Mouse (Mus musculus) bone marrow, adult 2 months (tissue): ENCODE measurements at regions not wholly inside any gene's neighbourhood (a gene's known extent, or its start where the extent isn't known, plus 50 kb on each side); places are given as distances from the start of the nearest gene placed in this dataset.

Experiments
- CTCF ChIP-seq: fragments of 200-500 bp; IDR thresholded peaks from 2 replicates; pipeline ENCODE4 v1.5.1; 2011; ENCODE audit warnings: low read length, control low read depth; ENCODE audit not compliant: control insufficient read depth, insufficient read depth
- POLR2A ChIP-seq: fragments of 200-500 bp; IDR thresholded peaks from 2 replicates; pipeline ENCODE4 v1.6.1; 2011; ENCODE audit warnings: low read depth, mild to moderate bottlenecking, control low read depth, low read length, borderline replicate concordance; ENCODE audit not compliant: control insufficient read depth

GRCm38 (mm10) chr3:51024655-51025054, 199.6 kb upstream of the Noct start:
- TF ChIP-seq CTCF (no peak), POLR2A (no peak)
